Mouse (Mus musculus) lung, adult 2 months (tissue): ENCODE data around the gene Zmynd19.

Source experiments
- CTCF ChIP-seq: fragments of 200-500 bp; IDR thresholded peaks from 2 replicates; pipeline ENCODE4 v1.5.1; 2011; ENCODE audit warnings: mild to moderate bottlenecking, low read length, control low read depth; ENCODE audit not compliant: insufficient read depth
- POLR2A ChIP-seq: fragments of 200-500 bp; IDR thresholded peaks from 2 replicates; pipeline ENCODE4 v1.6.1; 2011; ENCODE audit warnings: low read depth, mild to moderate bottlenecking, control low read depth, low read length, borderline replicate concordance; ENCODE audit errors: extremely low read depth

GRCm38 (mm10) chr2:24942092-24942491, 7.5 kb upstream of the Zmynd19 start:
- TF ChIP-seq CTCF, result no peak
- TF ChIP-seq POLR2A, result no peak
